Mouse (Mus musculus) C2C12 (cell line): ENCODE results near the gene Cdk4. TPM values are rescaled to one million over a fixed set of nuclear protein-coding genes. Genes with fewer than 3 reads are reported as not detected.

Experiments used
- H3K27me3 ChIP-seq: one replicate; pipeline ENCODE4 v1.6.1; 2011; ENCODE audit not compliant: control insufficient read depth, insufficient read depth, insufficient read length
- H3K36me3 ChIP-seq: one replicate; pipeline ENCODE4 v1.6.1; 2011; ENCODE audit not compliant: control insufficient read depth, insufficient read depth
- H3K4me3 ChIP-seq: one replicate; pipeline ENCODE4 v1.5.1; 2011; ENCODE audit warnings: mild to moderate bottlenecking, control low read depth; ENCODE audit not compliant: poor library complexity, insufficient read depth, severe bottlenecking
- H3K79me2 ChIP-seq: one replicate; pipeline ENCODE4 v1.6.1; 2011; ENCODE audit not compliant: control insufficient read depth, insufficient read depth
- H3K79me3 ChIP-seq: one replicate; pipeline ENCODE4 v1.6.1; 2011; ENCODE audit warnings: low read depth, control low read depth
- H3ac ChIP-seq: one replicate; pipeline ENCODE3; 2011; ENCODE audit warnings: low read depth; ENCODE audit not compliant: control insufficient read depth, insufficient read length
- CEBPB ChIP-seq: IDR thresholded peaks from one replicate; pipeline ENCODE4 v1.6.1; 2011; ENCODE audit warnings: low read depth, mild to moderate bottlenecking, control low read depth, moderate library complexity
- CTCF ChIP-seq: IDR thresholded peaks from one replicate; pipeline ENCODE4 v1.5.1; 2011; ENCODE audit not compliant: control insufficient read depth, insufficient read depth, insufficient read length
- FOSL1 ChIP-seq: IDR thresholded peaks from one replicate; pipeline ENCODE4 v1.8.0; 2011; ENCODE audit warnings: mild to moderate bottlenecking, low read length; ENCODE audit not compliant: poor library complexity, insufficient read depth, severe bottlenecking
- MAX ChIP-seq: IDR thresholded peaks from one replicate; pipeline ENCODE4 v1.6.1; 2011; ENCODE audit warnings: mild to moderate bottlenecking, control low read depth
- MYOD1 ChIP-seq: IDR thresholded peaks from one replicate; pipeline ENCODE4 v1.6.1; 2011; ENCODE audit warnings: low read depth; ENCODE audit not compliant: control insufficient read depth, insufficient read length
- MYOG ChIP-seq: IDR thresholded peaks from one replicate; pipeline ENCODE4 v1.6.1; 2011; ENCODE audit not compliant: control insufficient read depth, insufficient read length; ENCODE audit errors: extremely low read depth
- USF1 ChIP-seq: IDR thresholded peaks from one replicate; pipeline ENCODE4 v1.6.1; 2011; ENCODE audit warnings: low read depth, mild to moderate bottlenecking, control low read depth, moderate library complexity
- polyA plus RNA-seq: library from polyadenylated mRNA; unstranded; fragments of >200 nt; fragmentation: generic; extraction: Trizol; gene quantifications from one replicate; pipeline ENCODE4 v1.2.1, GENCODE M21; 2012; ENCODE audit warnings: missing spikeins

The Cdk4 gene
- polyA plus RNA-seq, 1 experiment: 714 TPM

DNA sequence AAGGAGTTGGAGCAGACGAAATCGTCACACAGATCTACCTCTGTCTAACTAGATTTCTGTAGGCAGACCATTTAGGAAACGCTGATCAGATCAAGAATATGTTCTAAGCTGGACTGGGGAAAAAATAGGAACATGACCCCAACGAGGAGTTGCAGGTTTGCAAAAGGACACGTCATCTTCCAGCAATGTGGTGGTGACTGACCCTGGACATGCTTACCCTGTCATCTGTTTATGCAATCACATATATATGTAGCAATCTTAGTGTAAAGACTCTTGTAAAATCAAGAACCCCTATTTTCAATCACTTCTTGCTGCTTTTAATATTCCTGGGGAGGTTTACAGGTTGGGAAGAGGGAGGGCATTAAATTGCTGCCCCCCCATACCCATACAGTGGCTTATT lies 831 bp upstream of the Cdk4 start:
- Histone ChIP-seq H3ac (no peak overlapping the region), H3K79me3 (peaks cover 24% of the 10 kb centered on the region), H3K36me3 (peaks cover 30% of the 10 kb centered on the region), H3K27me3 (no peaks in the 10 kb centered on the region), H3K4me3 (peak overlapping the region; percentile 29), H3K79me2 (peaks cover 42% of the 10 kb centered on the region)
- TF ChIP-seq CTCF (no peak), CEBPB (peak; percentile 75)

GRCm38 (mm10) chr10:127063913-127064870 lies 858 bp downstream of the Cdk4 start:
- H3K79me2 ChIP-seq: peaks cover 50% of the 10 kb centered on the region
- peaks cover 27% of the 10 kb centered on the region for H3K79me3 ChIP-seq
- TF ChIP-seq CTCF (no peak), MAX (no peak), FOSL1 (no peak), USF1 (no peak), MYOG (no peak), CEBPB (no peak), MYOD1 (no peak)
- peak overlapping the region; percentile 92 for H3ac ChIP-seq
- peak overlapping the region; percentile 88 for H3K4me3 ChIP-seq
- peaks cover 40% of the 10 kb centered on the region for H3K36me3 ChIP-seq
- H3K27me3 ChIP-seq: no peaks in the 10 kb centered on the region

- Histone ChIP-seq H3K4me3 (no peak overlapping the region), H3K79me2 (peaks cover 57% of the 10 kb centered on the region), H3K36me3 (peaks cover 40% of the 10 kb centered on the region)
Measured at GRCm38 (mm10) chr10:127065981-127066380, 2.6 kb downstream of the Cdk4 start.

DNA sequence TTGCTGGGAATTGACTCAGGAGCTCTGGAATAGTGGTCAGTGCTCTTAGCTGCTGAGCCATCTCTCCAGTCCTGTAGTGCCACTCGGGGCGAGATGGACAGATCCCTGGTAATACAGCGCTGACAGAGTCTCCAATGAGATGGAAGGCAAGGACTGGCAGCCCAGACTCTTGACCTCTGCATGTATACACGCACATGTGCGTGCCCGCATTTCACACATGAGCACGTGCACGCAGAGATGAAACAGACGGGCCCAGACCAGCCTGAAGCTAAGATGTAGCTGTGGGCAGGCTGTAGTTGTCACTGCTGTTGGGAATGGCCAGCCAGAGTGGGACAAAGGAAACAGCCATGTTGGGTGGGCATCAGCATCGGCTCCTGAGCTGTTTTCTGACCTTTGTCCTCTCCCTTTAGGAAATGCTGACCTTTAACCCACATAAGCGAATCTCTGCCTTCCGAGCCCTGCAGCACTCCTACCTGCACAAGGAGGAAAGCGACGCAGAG lies 3.2 kb downstream of the Cdk4 start:
- Histone ChIP-seq H3K79me3 (peaks cover 33% of the 10 kb centered on the region), H3K27me3 (no peaks in the 10 kb centered on the region), H3ac (no peak overlapping the region), H3K79me2 (peaks cover 57% of the 10 kb centered on the region), H3K36me3 (peaks cover 40% of the 10 kb centered on the region), H3K4me3 (no peak overlapping the region)
- TF ChIP-seq USF1 (no peak), FOSL1 (no peak), CEBPB (no peak), MYOD1 (no peak), CTCF (no peak), MYOG (no peak), MAX (no peak)

More at GRCm38 (mm10) chr10:127065981-127066380, 2.6 kb downstream of the Cdk4 start:
- Histone ChIP-seq H3K27me3 (no peaks in the 10 kb centered on the region), H3K79me3 (peaks cover 33% of the 10 kb centered on the region), H3ac (no peak overlapping the region)
- TF ChIP-seq MYOD1 (no peak), CEBPB (no peak), MYOG (no peak), CTCF (no peak), MAX (no peak), FOSL1 (no peak), USF1 (no peak)

GRCm38 (mm10) chr10:127068360-127069038 lies 5.2 kb downstream of the Cdk4 start:
- Histone ChIP-seq H3K36me3 (peaks cover 40% of the 10 kb centered on the region), H3K79me2 (peaks cover 55% of the 10 kb centered on the region), H3ac (peak overlapping the region; percentile 27), H3K4me3 (no peak overlapping the region), H3K27me3 (no peaks in the 10 kb centered on the region), H3K79me3 (peaks cover 33% of the 10 kb centered on the region)
- TF ChIP-seq MAX: no peak
- peak; percentile 60 for TF ChIP-seq CEBPB
- TF ChIP-seq MYOD1: no peak
- TF ChIP-seq CTCF: no peak
- TF ChIP-seq FOSL1: no peak
- no peak for TF ChIP-seq USF1
- TF ChIP-seq MYOG: no peak
